Mouse (Mus musculus) ES-E14 (cell line): Measurements from ENCODE around the gene Hrh2.

Experiments used
- CHD2 ChIP-seq: IDR thresholded peaks from 2 replicates; pipeline ENCODE4 v1.6.1; 2014; ENCODE audit warnings: mild to moderate bottlenecking, low read depth, low read length, inconsistent platforms
- HCFC1 ChIP-seq: IDR thresholded peaks from 2 replicates; pipeline ENCODE4 v1.6.1; 2012; ENCODE audit warnings: low read length, inconsistent platforms, borderline replicate concordance; ENCODE audit not compliant: insufficient read depth
- ZC3H11A ChIP-seq: IDR thresholded peaks from 2 replicates; pipeline ENCODE4 v1.6.1; 2012; ENCODE audit warnings: low read depth, mild to moderate bottlenecking, inconsistent platforms, low read length, borderline replicate concordance
- ZNF384 ChIP-seq: IDR thresholded peaks from 2 replicates; pipeline ENCODE4 v1.6.1; 2012; ENCODE audit warnings: low read depth, low read length, inconsistent platforms

GRCm38 (mm10) chr13:54161514-54161913 lies 30.4 kb upstream of the Hrh2 start:
- no peak for TF ChIP-seq ZC3H11A
- TF ChIP-seq HCFC1: no peak
- no peak for TF ChIP-seq ZNF384
- TF ChIP-seq CHD2: no peak
